Mouse (Mus musculus) gastrocnemius, postnatal 10 days (tissue): ENCODE measurements at regions not wholly inside any gene's neighbourhood (a gene's known extent, or its start where the extent isn't known, plus 50 kb on each side); places are given as distances from the start of the nearest gene placed in this dataset.
A peak's percentile ranks its signal among the peaks of the same experiment; 100 is the strongest.

Experiments used
- DNase-seq: peaks from one replicate; pipeline ENCODE4 v3.0.0; 2021; ENCODE audit warnings: mixed read lengths

DNA sequence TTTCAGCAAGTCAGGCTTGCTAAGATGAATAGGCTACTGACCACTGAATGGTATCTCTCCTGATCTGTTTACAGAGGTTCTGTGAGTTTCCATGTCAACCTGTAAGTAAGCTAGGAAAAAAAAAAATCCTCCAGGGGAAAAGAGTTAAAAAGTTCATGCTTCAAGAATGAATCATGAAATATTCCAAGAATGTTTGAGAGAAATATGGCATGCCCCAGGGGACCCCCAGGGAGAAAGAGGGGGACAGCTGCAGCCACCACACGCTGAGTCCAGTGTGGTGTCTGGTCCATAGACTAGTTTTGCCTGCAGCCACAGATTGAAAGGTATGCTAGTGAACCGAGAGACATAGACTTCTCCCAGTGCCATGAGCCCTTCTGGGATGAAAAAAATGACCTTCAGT is 56.1 kb upstream of the Fggy start:
- DNase-seq: peak; percentile 20

DNA sequence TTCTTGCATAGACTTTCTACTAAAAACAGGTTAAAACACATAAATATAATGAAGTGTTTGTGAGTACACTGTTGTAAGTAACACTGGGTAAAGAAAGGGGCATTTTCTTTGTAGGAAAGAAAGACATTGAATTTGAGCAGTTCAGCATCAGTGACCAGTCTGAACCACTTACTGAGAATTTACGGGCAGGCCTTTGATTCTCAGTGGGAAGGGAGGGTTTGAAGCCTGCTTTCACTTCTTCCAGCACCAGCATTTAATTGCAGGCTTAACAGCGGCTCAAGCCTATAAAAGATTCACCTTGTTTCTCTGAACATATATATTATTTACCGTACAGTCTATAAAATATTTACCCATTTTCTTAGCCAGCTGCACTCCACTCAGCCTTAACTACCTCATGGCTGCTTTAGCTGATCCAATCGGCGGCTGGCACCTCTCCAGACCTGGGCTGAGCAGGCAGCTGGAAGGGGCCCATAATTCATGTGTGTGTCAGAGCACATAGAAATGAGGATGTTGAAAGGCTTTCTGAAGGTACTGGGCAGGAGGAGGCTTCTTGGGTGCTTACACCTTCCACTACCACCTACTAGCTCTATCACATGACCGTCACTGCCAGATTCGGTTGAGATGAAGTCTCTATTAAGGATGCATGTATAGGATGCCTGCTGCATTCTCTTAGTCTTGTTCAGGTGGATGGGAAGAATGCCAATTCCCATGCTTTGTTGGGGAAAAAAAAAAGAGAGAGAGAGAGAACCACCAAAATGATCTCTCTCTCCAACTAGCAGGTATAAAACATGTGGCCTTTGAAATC is 50.0 kb upstream of the Fggy start:
- peak; percentile 20 for DNase-seq
